Mouse (Mus musculus) C2C12 (cell line): ENCODE measurements around the gene Kcnh1.

Experiments
- CEBPB ChIP-seq: IDR thresholded peaks from one replicate; pipeline ENCODE4 v1.6.1; 2011; ENCODE audit warnings: low read depth, mild to moderate bottlenecking, control low read depth, moderate library complexity
- CTCF ChIP-seq: IDR thresholded peaks from one replicate; pipeline ENCODE4 v1.5.1; 2011; ENCODE audit not compliant: control insufficient read depth, insufficient read depth, insufficient read length
- FOSL1 ChIP-seq: IDR thresholded peaks from one replicate; pipeline ENCODE4 v1.8.0; 2011; ENCODE audit warnings: mild to moderate bottlenecking, low read length; ENCODE audit not compliant: poor library complexity, insufficient read depth, severe bottlenecking
- MAX ChIP-seq: IDR thresholded peaks from one replicate; pipeline ENCODE4 v1.6.1; 2011; ENCODE audit warnings: mild to moderate bottlenecking, control low read depth
- MYOD1 ChIP-seq: IDR thresholded peaks from one replicate; pipeline ENCODE4 v1.6.1; 2011; ENCODE audit warnings: low read depth; ENCODE audit not compliant: control insufficient read depth, insufficient read length
- MYOG ChIP-seq: IDR thresholded peaks from one replicate; pipeline ENCODE4 v1.6.1; 2011; ENCODE audit not compliant: control insufficient read depth, insufficient read length; ENCODE audit errors: extremely low read depth

- TF ChIP-seq CTCF (no peak), MAX (no peak), CEBPB (no peak), MYOG (no peak), MYOD1 (no peak), FOSL1 (no peak)
These were observed 353.5 kb downstream of the Kcnh1 start for GRCm38 (mm10) chr1:192544091-192544490.
